Mouse (Mus musculus) intestine, postnatal 0 days (tissue): ENCODE data around the gene Mis12. TPM values are rescaled to one million over a fixed set of nuclear protein-coding genes. Genes with fewer than 3 reads are reported as not detected.
A peak's percentile ranks its signal among the peaks of the same experiment; 100 is the strongest.

Source experiments
- ATAC-seq: fragments of 200-750 bp; cut with Nextera tagmentation; 2 replicates; pipeline ENCODE4 v1.8.0; 2017; ENCODE audit warnings: mild to moderate bottlenecking, moderate TSS enrichment, moderate library complexity
- H3K27ac ChIP-seq: fragments of 300-500 bp; sonication (generic); 2 replicates; pipeline ENCODE4 v1.5.1; 2014; ENCODE audit warnings: mild to moderate bottlenecking, low read depth, low read length, moderate library complexity
- H3K27me3 ChIP-seq: fragments of 300-500 bp; sonication (generic); replicated peaks from 2 replicates; pipeline ENCODE4 v1.6.1; 2014; ENCODE audit warnings: low read length, mixed read lengths; ENCODE audit not compliant: control insufficient read depth, insufficient read depth
- H3K36me3 ChIP-seq: fragments of 300-500 bp; sonication (generic); 2 replicates; pipeline ENCODE4 v1.6.1; 2014; ENCODE audit warnings: mild to moderate bottlenecking, moderate library complexity; ENCODE audit not compliant: control insufficient read depth, insufficient read depth
- H3K4me1 ChIP-seq: fragments of 300-500 bp; sonication (generic); replicated peaks from 2 replicates; pipeline ENCODE4 v1.6.1; 2014; ENCODE audit warnings: antibody characterized with exemption, low read length, mixed read lengths; ENCODE audit not compliant: control insufficient read depth, insufficient read depth
- H3K4me2 ChIP-seq: fragments of 300-500 bp; sonication (generic); replicated peaks from 2 replicates; pipeline ENCODE4 v1.6.1; 2014; ENCODE audit warnings: low read depth, mild to moderate bottlenecking, moderate library complexity
- H3K4me3 ChIP-seq: fragments of 300-500 bp; sonication (generic); 2 replicates; pipeline ENCODE4 v1.5.1; 2014; ENCODE audit warnings: low read depth, low read length
- H3K9ac ChIP-seq: fragments of 300-500 bp; sonication (generic); 2 replicates; pipeline ENCODE4 v1.6.1; 2014; ENCODE audit warnings: mild to moderate bottlenecking, low read depth, low read length
- H3K9me3 ChIP-seq: fragments of 300-500 bp; sonication (generic); 2 replicates; pipeline ENCODE4 v1.6.1; 2016; ENCODE audit warnings: mixed run types; ENCODE audit not compliant: control insufficient read depth
- CTCF ChIP-seq: sonication (generic); IDR thresholded peaks from 2 replicates; pipeline ENCODE4 v1.5.1; 2016; ENCODE audit warnings: low read depth, mild to moderate bottlenecking, control low read depth, antibody characterized with exemption, moderate library complexity
- WGBS: fragments of 180-500 bp; shearing (Covaris S2); extraction: QIAGEN DNeasy Blood & Tissue Kit; methylation state at CpG from one replicate; pipeline ENCODE4 v1.1.7; 2014; 5-methylcytosine and 5-hydroxymethylcytosine counted together
- polyA plus RNA-seq: library from polyadenylated mRNA; unstranded; fragments of >200 nt; fragmentation: Nextera tagmentation; extraction: Ambion mirVana; gene quantifications from 2 replicates; pipeline ENCODE4 v1.2.1, GENCODE M21; 2015

The Mis12 gene
- polyA plus RNA-seq, 1 experiment from 2014 or later, result 10.3 TPM

GRCm38 (mm10) chr11:70975193-70975592 is 44.2 kb upstream of the Mis12 start:
- Histone ChIP-seq H3K4me2 (no peak overlapping the region), H3K4me3 (no peak overlapping the region), H3K4me1 (no peaks in the 10 kb centered on the region), H3K36me3 (peaks cover 63% of the 10 kb centered on the region), H3K9ac (no peak overlapping the region), H3K27me3 (no peaks in the 10 kb centered on the region), H3K27ac (no peak overlapping the region), H3K9me3 (no peaks in the 10 kb centered on the region)
- WGBS, result 65% methylated on average over 2 of the region's 2 CpGs
- no peak for TF ChIP-seq CTCF
- no peak for ATAC-seq

- H3K4me3 ChIP-seq, result no peak overlapping the region
- no peak for ATAC-seq
- no peaks in the 10 kb centered on the region for H3K9me3 ChIP-seq
- H3K27ac ChIP-seq, result no peak overlapping the region
- no peak overlapping the region for H3K4me2 ChIP-seq
- TF ChIP-seq CTCF, result no peak
- H3K9ac ChIP-seq, result no peak overlapping the region
- no peaks in the 10 kb centered on the region for H3K4me1 ChIP-seq
- no peaks in the 10 kb centered on the region for H3K27me3 ChIP-seq
- 87% methylated on average over 6 of the region's 6 CpGs for WGBS
- peaks cover 69% of the 10 kb centered on the region for H3K36me3 ChIP-seq
Observed at GRCm38 (mm10) chr11:70977293-70977692, 42.1 kb upstream of the Mis12 start.

GRCm38 (mm10) chr11:70980232-70980631 is 39.2 kb upstream of the Mis12 start:
- no peak for ATAC-seq
- Histone ChIP-seq H3K9me3 (no peaks in the 10 kb centered on the region), H3K4me3 (no peak overlapping the region), H3K4me2 (no peak overlapping the region), H3K4me1 (no peaks in the 10 kb centered on the region), H3K36me3 (peaks cover 56% of the 10 kb centered on the region), H3K9ac (no peak overlapping the region), H3K27me3 (no peaks in the 10 kb centered on the region), H3K27ac (no peak overlapping the region)
- WGBS, result 77% methylated on average over 6 of the region's 6 CpGs
- TF ChIP-seq CTCF, result no peak

GRCm38 (mm10) chr11:70980751-70981510 is 38.5 kb upstream of the Mis12 start:
- Histone ChIP-seq H3K27ac (no peak overlapping the region), H3K36me3 (peaks cover 53% of the 10 kb centered on the region), H3K9ac (no peak overlapping the region), H3K4me3 (no peak overlapping the region), H3K9me3 (no peaks in the 10 kb centered on the region), H3K4me2 (peak overlapping the region; percentile 87; the same call in 1 of the 2 replicates), H3K27me3 (no peaks in the 10 kb centered on the region), H3K4me1 (no peaks in the 10 kb centered on the region)
- WGBS, result 85% methylated on average over 14 of the region's 14 CpGs
- no peak for TF ChIP-seq CTCF
- no peak for ATAC-seq

GRCm38 (mm10) chr11:70982030-70982429 is 37.4 kb upstream of the Mis12 start:
- no peaks in the 10 kb centered on the region for H3K4me1 ChIP-seq
- no peak for TF ChIP-seq CTCF
- no peaks in the 10 kb centered on the region for H3K27me3 ChIP-seq
- no peak for ATAC-seq
- H3K36me3 ChIP-seq, result peaks cover 52% of the 10 kb centered on the region
- peak overlapping the region; percentile 94 for H3K4me3 ChIP-seq
- H3K27ac ChIP-seq, result peak overlapping the region; percentile 50; the same call in 1 of the 2 replicates
- 3% methylated on average over 12 of the region's 12 CpGs for WGBS
- H3K9me3 ChIP-seq, result no peaks in the 10 kb centered on the region
- H3K4me2 ChIP-seq, result peak overlapping the region; percentile 87
- peak overlapping the region; percentile 82 for H3K9ac ChIP-seq

GRCm38 (mm10) chr11:70982557-70983228 is 36.7 kb upstream of the Mis12 start, which contains the start of gene C1qbp:
TSS of gene C1qbp (minus strand) at chr11:70983026.
- Histone ChIP-seq H3K36me3 (peaks cover 53% of the 10 kb centered on the region), H3K9me3 (no peaks in the 10 kb centered on the region), H3K27me3 (no peaks in the 10 kb centered on the region), H3K27ac (peak within 1 kb of the TSS; percentile 50; the same call in 1 of the 2 replicates), H3K4me3 (peak within 1 kb of the TSS; percentile 94), H3K4me1 (no peaks in the 10 kb centered on the region), H3K9ac (peak within 1 kb of the TSS; percentile 82), H3K4me2 (peak within 1 kb of the TSS; percentile 87)
- WGBS, result under 1% methylated on average over 52 of the region's 64 CpGs
- ATAC-seq, result peak; percentile 95
- peak; percentile 99 for TF ChIP-seq CTCF
